Mouse (Mus musculus): ENCODE data around the gene Kdm2a. TPM values are rescaled to one million over a fixed set of nuclear protein-coding genes. Genes with fewer than 3 reads are reported as not detected.

The Kdm2a gene
- polyA plus RNA-seq, 1 experiment = 74.3 TPM

- peaks cover 32% of the 10 kb centered on the region for H3K4me1 ChIP-seq (ENCODE audit: control insufficient read depth, insufficient read depth, low read length)
- 7% methylated on average over 8 of the region's 8 CpGs for WGBS
- peak overlapping the region; percentile 90; the same call in 1 of the 2 replicates for H3K27ac ChIP-seq (ENCODE audit: insufficient read depth, low read depth, low read length)
- H3K36me3 ChIP-seq (ENCODE audit: control insufficient read depth, insufficient read depth, low read length) = no peaks in the 10 kb centered on the region
- no peaks in the 10 kb centered on the region for H3K27me3 ChIP-seq (replicated peaks; ENCODE audit: control insufficient read depth, insufficient read depth, low read length)
- 0 out of 2 replicates have a peak overlapping the region, but pooled peaks have one; percentile 75 for H3K4me3 ChIP-seq (ENCODE audit: insufficient read depth, low read depth, low read length)
- DNase-seq = peak; percentile 85
- TF ChIP-seq POLR2A (IDR thresholded peaks at IDR 0.05; ENCODE audit: low read depth, low read length) (no peak), CTCF (conservative IDR thresholded peaks at IDR 0.05; ENCODE audit: insufficient read depth, insufficient read length, low read depth, low read length) (no peak)
These were observed 42.1 kb upstream of the Kdm2a start for GRCm38 (mm10) chr19:4440222-4440621.

- peak within 1 kb of the TSS; percentile 62 for H3K27ac ChIP-seq (ENCODE audit: insufficient read depth, low read depth, low read length)
- peak within 1 kb of the TSS; percentile 75 for H3K4me3 ChIP-seq (ENCODE audit: insufficient read depth, low read depth, low read length)
- H3K27me3 ChIP-seq (replicated peaks; ENCODE audit: control insufficient read depth, insufficient read depth, low read length) = no peaks in the 10 kb centered on the region
- H3K4me1 ChIP-seq (ENCODE audit: control insufficient read depth, insufficient read depth, low read length) = peaks cover 32% of the 10 kb centered on the region
- H3K36me3 ChIP-seq (ENCODE audit: control insufficient read depth, insufficient read depth, low read length) = no peaks in the 10 kb centered on the region
- TF ChIP-seq POLR2A (IDR thresholded peaks at IDR 0.05; ENCODE audit: low read depth, low read length) = no peak
- no peak for TF ChIP-seq CTCF (conservative IDR thresholded peaks at IDR 0.05; ENCODE audit: insufficient read depth, insufficient read length, low read depth, low read length)
- under 1% methylated on average over 49 of the region's 51 CpGs for WGBS
- peak; percentile 83 for DNase-seq
These were observed 41.2 kb upstream of the Kdm2a start, which contains the start of gene Rhod for GRCm38 (mm10) chr19:4439161-4439801. Gene Rhod (minus strand): TSS chr19:4439432.

- Histone ChIP-seq H3K36me3 (ENCODE audit: control insufficient read depth, insufficient read depth, low read length) (no peaks in the 10 kb centered on the region), H3K27me3 (replicated peaks; ENCODE audit: control insufficient read depth, insufficient read depth, low read length) (no peaks in the 10 kb centered on the region), H3K4me1 (ENCODE audit: control insufficient read depth, insufficient read depth, low read length) (peaks cover 32% of the 10 kb centered on the region), H3K4me3 (ENCODE audit: insufficient read depth, low read depth, low read length) (peak overlapping the region; percentile 75), H3K27ac (ENCODE audit: insufficient read depth, low read depth, low read length) (peak overlapping the region; percentile 49)
- DNase-seq = peak; percentile 42
- TF ChIP-seq POLR2A (IDR thresholded peaks at IDR 0.05; ENCODE audit: low read depth, low read length) = no peak
- no peak for TF ChIP-seq CTCF (conservative IDR thresholded peaks at IDR 0.05; ENCODE audit: insufficient read depth, insufficient read length, low read depth, low read length)
- WGBS = 7% methylated on average over 8 of the region's 8 CpGs
These were observed 40.7 kb upstream of the Kdm2a start for GRCm38 (mm10) chr19:4438791-4439160.

- H3K27ac ChIP-seq (ENCODE audit: insufficient read depth, low read depth, low read length) = no peak overlapping the region
- H3K4me3 ChIP-seq (ENCODE audit: insufficient read depth, low read depth, low read length) = no peak overlapping the region
- H3K36me3 ChIP-seq (ENCODE audit: control insufficient read depth, insufficient read depth, low read length) = no peaks in the 10 kb centered on the region
- H3K27me3 ChIP-seq (replicated peaks; ENCODE audit: control insufficient read depth, insufficient read depth, low read length) = no peaks in the 10 kb centered on the region
- H3K4me1 ChIP-seq (ENCODE audit: control insufficient read depth, insufficient read depth, low read length) = peaks cover 32% of the 10 kb centered on the region
- no peak for TF ChIP-seq CTCF (conservative IDR thresholded peaks at IDR 0.05; ENCODE audit: insufficient read depth, insufficient read length, low read depth, low read length)
- TF ChIP-seq POLR2A (IDR thresholded peaks at IDR 0.05; ENCODE audit: low read depth, low read length) = no peak
- WGBS = 52% methylated on average over 6 of the region's 6 CpGs
- DNase-seq = no peak
These were observed 39.8 kb upstream of the Kdm2a start for GRCm38 (mm10) chr19:4437886-4438285.

- no peaks in the 10 kb centered on the region for H3K36me3 ChIP-seq (ENCODE audit: control insufficient read depth, insufficient read depth, low read length)
- no peaks in the 10 kb centered on the region for H3K27me3 ChIP-seq (replicated peaks; ENCODE audit: control insufficient read depth, insufficient read depth, low read length)
- 91% methylated on average over 3 of the region's 3 CpGs for WGBS
- TF ChIP-seq POLR2A (IDR thresholded peaks at IDR 0.05; ENCODE audit: low read depth, low read length) (no peak), CTCF (conservative IDR thresholded peaks at IDR 0.05; ENCODE audit: insufficient read depth, insufficient read length, low read depth, low read length) (no peak)
- no peak for DNase-seq
- H3K4me3 ChIP-seq (ENCODE audit: insufficient read depth, low read depth, low read length) = no peak overlapping the region
- H3K4me1 ChIP-seq (ENCODE audit: control insufficient read depth, insufficient read depth, low read length) = peaks cover 21% of the 10 kb centered on the region
- no peak overlapping the region for H3K27ac ChIP-seq (ENCODE audit: insufficient read depth, low read depth, low read length)
These were observed 38.2 kb upstream of the Kdm2a start for GRCm38 (mm10) chr19:4436254-4436653.

- Histone ChIP-seq H3K27me3 (replicated peaks; ENCODE audit: control insufficient read depth, insufficient read depth, low read length) (no peaks in the 10 kb centered on the region), H3K27ac (ENCODE audit: insufficient read depth, low read depth, low read length) (no peak overlapping the region), H3K4me1 (ENCODE audit: control insufficient read depth, insufficient read depth, low read length) (peaks cover 11% of the 10 kb centered on the region), H3K4me3 (ENCODE audit: insufficient read depth, low read depth, low read length) (no peak overlapping the region), H3K36me3 (ENCODE audit: control insufficient read depth, insufficient read depth, low read length) (no peaks in the 10 kb centered on the region)
- no peak for DNase-seq
- 100% methylated on average over 1 of the region's 1 CpGs for WGBS
- TF ChIP-seq POLR2A (IDR thresholded peaks at IDR 0.05; ENCODE audit: low read depth, low read length) (no peak), CTCF (conservative IDR thresholded peaks at IDR 0.05; ENCODE audit: insufficient read depth, insufficient read length, low read depth, low read length) (no peak)
These were observed 36.9 kb upstream of the Kdm2a start for GRCm38 (mm10) chr19:4434999-4435398.

GRCm38 (mm10) chr19:4433756-4434155, 35.7 kb upstream of the Kdm2a start:
- no peak for TF ChIP-seq POLR2A (IDR thresholded peaks at IDR 0.05; ENCODE audit: low read depth, low read length)
- 0 out of 2 replicates have a peak, but pooled peaks have one; percentile 10 for TF ChIP-seq CTCF (conservative IDR thresholded peaks at IDR 0.05; ENCODE audit: insufficient read depth, insufficient read length, low read depth, low read length)
- Histone ChIP-seq H3K36me3 (ENCODE audit: control insufficient read depth, insufficient read depth, low read length) (no peaks in the 10 kb centered on the region), H3K27me3 (replicated peaks; ENCODE audit: control insufficient read depth, insufficient read depth, low read length) (no peaks in the 10 kb centered on the region), H3K27ac (ENCODE audit: insufficient read depth, low read depth, low read length) (no peak overlapping the region), H3K4me3 (ENCODE audit: insufficient read depth, low read depth, low read length) (no peak overlapping the region), H3K4me1 (ENCODE audit: control insufficient read depth, insufficient read depth, low read length) (peaks cover 6% of the 10 kb centered on the region; the same call in 1 of the 2 replicates)
- WGBS = 79% methylated on average over 1 of the region's 1 CpGs
- no peak for DNase-seq

Measured in kidney, adult 2 months (tissue).